Mouse (Mus musculus) MEL (cell line): ENCODE results near the gene Slc2a9. TPM values are rescaled to one million over a fixed set of nuclear protein-coding genes. Genes with fewer than 3 reads are reported as not detected.

Source experiments
- DNase-seq: peaks from one replicate; pipeline ENCODE4 v3.0.0; 2011; ENCODE audit warnings: low read depth, low spot score
- H3K27ac ChIP-seq: 2 replicates; pipeline ENCODE4 v1.5.1; 2012; ENCODE audit warnings: low read depth, mild to moderate bottlenecking, control low read depth, low read length, moderate library complexity; ENCODE audit not compliant: control insufficient read depth
- H3K27me3 ChIP-seq, 2 experiments: fragments of 150-350 bp in 1 of 2; sonication (generic) in 1 of 2; 2 replicates each; pipeline ENCODE4 v1.6.1; 2012; ENCODE audit warnings: low read length in 2 of 2, mild to moderate bottlenecking in 2 of 2, improper control_type of control experiment in 1 of 2, moderate library complexity in 1 of 2; ENCODE audit not compliant: insufficient read depth in 2 of 2, control insufficient read depth in 1 of 2
- H3K36me3 ChIP-seq, 2 experiments: 2 replicates each; pipeline ENCODE4 v1.6.1; 2012 to 2014; ENCODE audit warnings: low read length in 2 of 2, improper control_type of control experiment in 1 of 2, inconsistent platforms in 1 of 2, mild to moderate bottlenecking in 1 of 2; ENCODE audit not compliant: insufficient read depth in 2 of 2, control insufficient read depth in 1 of 2
- H3K4me1 ChIP-seq, 2 experiments: fragments of 150-350 bp in 1 of 2; sonication (generic) in 1 of 2; 2 replicates each; pipeline ENCODE4 v1.6.1; 2012; ENCODE audit warnings: low read length in 2 of 2, improper control_type of control experiment in 1 of 2, mild to moderate bottlenecking in 1 of 2; ENCODE audit not compliant: insufficient read depth in 2 of 2, control insufficient read depth in 1 of 2
- H3K4me3 ChIP-seq, 2 experiments: fragments of 150-350 bp in 1 of 2; sonication (generic) in 1 of 2; 2 replicates each; pipeline ENCODE4 v1.5.1; 2012; ENCODE audit warnings: low read depth in 2 of 2, low read length in 2 of 2, mild to moderate bottlenecking in 2 of 2, moderate library complexity in 2 of 2, control low read depth in 1 of 2, improper control_type of control experiment in 1 of 2; ENCODE audit not compliant: control insufficient read depth in 1 of 2, insufficient read depth in 1 of 2
- H3K79me2 ChIP-seq: 2 replicates; pipeline ENCODE4 v1.6.1; 2012; ENCODE audit warnings: mild to moderate bottlenecking, low read length, moderate library complexity; ENCODE audit not compliant: control insufficient read depth, poor library complexity, insufficient read depth
- H3K9ac ChIP-seq: 2 replicates; pipeline ENCODE4 v1.6.1; 2012; ENCODE audit warnings: low read depth, mild to moderate bottlenecking, control low read depth, low read length, moderate library complexity; ENCODE audit not compliant: control insufficient read depth, poor library complexity, severe bottlenecking
- H3K9me3 ChIP-seq: fragments of 150-350 bp; sonication (generic); replicated peaks from 2 replicates; pipeline ENCODE4 v1.6.1; 2012; ENCODE audit warnings: mild to moderate bottlenecking, low read length, improper control_type of control experiment, moderate library complexity; ENCODE audit not compliant: insufficient read depth
- CHD2 ChIP-seq: IDR thresholded peaks from 2 replicates; pipeline ENCODE4 v1.6.1; 2011; ENCODE audit warnings: low read length, improper control_type of control experiment
- E2F4 ChIP-seq: IDR thresholded peaks from 2 replicates; pipeline ENCODE4 v1.6.1; 2011; ENCODE audit warnings: low read depth, low read length, improper control_type of control experiment, borderline replicate concordance
- ELF1 ChIP-seq: IDR thresholded peaks from 2 replicates; pipeline ENCODE4 v1.6.1; 2014; ENCODE audit warnings: low read depth, mild to moderate bottlenecking, inconsistent platforms, low read length, improper control_type of control experiment, moderate library complexity
- EP300 ChIP-seq, 2 experiments: IDR thresholded peaks; 2 replicates each; pipeline ENCODE4 v1.6.1; 2011; ENCODE audit warnings: improper control_type of control experiment in 2 of 2, low read length in 2 of 2, low read depth in 1 of 2, mild to moderate bottlenecking in 1 of 2
- HCFC1 ChIP-seq: IDR thresholded peaks from 2 replicates; pipeline ENCODE4 v1.6.1; 2012; ENCODE audit warnings: low read depth, mild to moderate bottlenecking, inconsistent platforms, low read length, improper control_type of control experiment, moderate library complexity
- KAT2A ChIP-seq: conservative IDR thresholded peaks from 2 replicates; pipeline ENCODE4 v1.6.1; 2012; ENCODE audit warnings: low read depth, low read length, improper control_type of control experiment, inconsistent platforms
- MAFK ChIP-seq: IDR thresholded peaks from 2 replicates; pipeline ENCODE4 v1.6.1; 2011; ENCODE audit warnings: low read depth, mild to moderate bottlenecking, low read length, improper control_type of control experiment, borderline replicate concordance
- MYB ChIP-seq: IDR thresholded peaks from 2 replicates; pipeline ENCODE4 v1.6.1; 2011; ENCODE audit warnings: mild to moderate bottlenecking, low read depth, low read length, improper control_type of control experiment
- NRF1 ChIP-seq: IDR thresholded peaks from 2 replicates; pipeline ENCODE4 v1.6.1; 2014; ENCODE audit warnings: low read depth, mild to moderate bottlenecking, inconsistent platforms, low read length, improper control_type of control experiment, moderate library complexity; ENCODE audit not compliant: poor library complexity, insufficient read depth, severe bottlenecking
- RCOR1 ChIP-seq: IDR thresholded peaks from 2 replicates; pipeline ENCODE4 v1.6.1; 2012; ENCODE audit warnings: low read depth, mild to moderate bottlenecking, inconsistent platforms, low read length, improper control_type of control experiment
- TBP ChIP-seq: IDR thresholded peaks from 2 replicates; pipeline ENCODE4 v1.8.0; 2011; ENCODE audit warnings: low read depth, low read length, improper control_type of control experiment
- TCF12 ChIP-seq: IDR thresholded peaks from 2 replicates; pipeline ENCODE4 v1.6.1; 2014; ENCODE audit warnings: low read depth, mild to moderate bottlenecking, inconsistent platforms, low read length, improper control_type of control experiment, moderate library complexity
- ZC3H11A ChIP-seq: IDR thresholded peaks from 2 replicates; pipeline ENCODE4 v1.6.1; 2012; ENCODE audit warnings: low read depth, mild to moderate bottlenecking, inconsistent platforms, low read length, improper control_type of control experiment
- ZMIZ1 ChIP-seq: IDR thresholded peaks from 2 replicates; pipeline ENCODE4 v1.6.1; 2012; ENCODE audit warnings: low read depth, mild to moderate bottlenecking, inconsistent platforms, low read length, improper control_type of control experiment, moderate library complexity
- polyA plus RNA-seq, 2 experiments: library from polyadenylated mRNA; stranded (reverse) in 1 of 2; unstranded in 1 of 2; fragments of >175 nt in 1 of 2; fragments of >200 nt in 1 of 2; gene quantifications; 2 replicates each; pipeline versions ENCODE4 v1.2.1 to v1.2.4; 2012; ENCODE audit warnings: low replicate concordance in 2 of 2, low read depth in 1 of 2; ENCODE audit not compliant: insufficient read length in 2 of 2, insufficient read depth in 1 of 2, missing spikeins in 1 of 2
- total RNA-seq: library from RNA; depleted of rRNA; stranded (reverse); fragments of 300-350 nt; gene quantifications from 2 replicates; pipeline ENCODE4 v1.2.3, GENCODE M21; 2012

The Slc2a9 gene
- total and polyA plus RNA-seq, 3 experiments: 1.1 to 4.2 TPM; not detected in 1

- H3K36me3 ChIP-seq: no peaks in the 10 kb centered on the region
- no peak overlapping the region for H3K9ac ChIP-seq
- H3K4me1 ChIP-seq: no peaks in the 10 kb centered on the region
- DNase-seq: no peak
- no peak overlapping the region for H3K27ac ChIP-seq
- H3K27me3 ChIP-seq: no peaks in the 10 kb centered on the region
- H3K9me3 ChIP-seq: no peaks in the 10 kb centered on the region
- no peak for TF ChIP-seq E2F4
- no peak for TF ChIP-seq TBP
- no peak for TF ChIP-seq TCF12
- no peak for TF ChIP-seq KAT2A
- no peak for TF ChIP-seq EP300 (IDR thresholded peaks at IDR 0.05; ENCODE audit: low read depth in 1 of 2, low read length in 2 of 2)
- TF ChIP-seq MAFK: no peak
- no peak for TF ChIP-seq NRF1
- TF ChIP-seq, all 39 proteins: peak for 0
- Histone ChIP-seq H3K79me2 (no peaks in the 10 kb centered on the region), H3K4me3 (no peak overlapping the region)
These were observed 136.1 kb downstream of the Slc2a9 start for GRCm38 (mm10) chr5:38366650-38367470.

GRCm38 (mm10) chr5:38365521-38365920 is 137.4 kb downstream of the Slc2a9 start:
- Histone ChIP-seq H3K4me3 (no peak overlapping the region), H3K9me3 (no peaks in the 10 kb centered on the region), H3K79me2 (no peaks in the 10 kb centered on the region), H3K4me1 (no peaks in the 10 kb centered on the region), H3K36me3 (no peaks in the 10 kb centered on the region), H3K9ac (no peak overlapping the region), H3K27me3 (no peaks in the 10 kb centered on the region), H3K27ac (no peak overlapping the region)
- TF ChIP-seq CHD2 (no peak), RCOR1 (no peak), ELF1 (no peak), NRF1 (no peak), ZMIZ1 (no peak), ZC3H11A (no peak), MYB (no peak), HCFC1 (no peak)
- no peak for DNase-seq
